Mouse (Mus musculus): ENCODE data around the gene Olfr788.

- TF ChIP-seq MAFK (IDR thresholded peaks at IDR 0.05; ENCODE audit: insufficient read depth, low read depth, low read length) (no peak), ZC3H11A (IDR thresholded peaks at IDR 0.05; ENCODE audit: borderline replicate concordance, low read depth, low read length) (no peak), HCFC1 (IDR thresholded peaks at IDR 0.05; ENCODE audit: borderline replicate concordance, insufficient read depth, low read length) (no peak), ZNF384 (IDR thresholded peaks at IDR 0.05; ENCODE audit: low read depth, low read length) (no peak), CHD2 (IDR thresholded peaks at IDR 0.05; ENCODE audit: low read depth, low read length) (no peak)
These were observed 2.5 kb downstream of the Olfr788 start for GRCm38 (mm10) chr10:129473256-129473655.
